Mouse (Mus musculus): ENCODE data around the gene Ms4a8a.
"Not testable (repeated sequence)": the region's sequence is repeated elsewhere in the genome, so short reads cannot be mapped to it uniquely, and the experiment has no call there.

The Ms4a8a gene

DNA sequence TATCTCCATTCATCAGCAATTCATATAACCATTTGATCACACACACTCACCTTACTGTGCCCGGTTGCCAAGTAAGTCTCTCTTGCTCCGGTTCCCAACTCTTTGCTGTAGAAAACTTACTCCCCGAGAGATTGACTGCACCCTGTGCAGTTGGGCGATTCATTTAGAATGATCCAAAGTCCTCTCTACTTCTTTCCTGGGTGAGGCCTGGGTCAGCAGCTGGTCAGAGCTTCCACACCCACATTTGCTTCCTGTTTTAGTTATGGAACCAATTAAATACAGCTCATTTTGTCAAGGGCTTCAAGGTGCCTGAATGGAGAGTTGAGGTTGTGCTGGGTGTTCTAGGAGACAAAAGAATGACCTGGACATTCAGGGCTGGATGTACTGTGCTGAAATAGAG lies at the start of gene Ms4a8a:
Gene Ms4a8a, minus strand, starts transcription at position 169 of the 400 bp plus-strand sequence.
- DNase-seq: peak; percentile 30

- DNase-seq: no peak
Measured at GRCm38 (mm10) chr19:11129702-11130101, 48.8 kb upstream of the Ms4a8a start.

- DNase-seq: not testable (repeated sequence)
Measured at GRCm38 (mm10) chr19:11121016-11121420, 40.1 kb upstream of the Ms4a8a start.

DNA sequence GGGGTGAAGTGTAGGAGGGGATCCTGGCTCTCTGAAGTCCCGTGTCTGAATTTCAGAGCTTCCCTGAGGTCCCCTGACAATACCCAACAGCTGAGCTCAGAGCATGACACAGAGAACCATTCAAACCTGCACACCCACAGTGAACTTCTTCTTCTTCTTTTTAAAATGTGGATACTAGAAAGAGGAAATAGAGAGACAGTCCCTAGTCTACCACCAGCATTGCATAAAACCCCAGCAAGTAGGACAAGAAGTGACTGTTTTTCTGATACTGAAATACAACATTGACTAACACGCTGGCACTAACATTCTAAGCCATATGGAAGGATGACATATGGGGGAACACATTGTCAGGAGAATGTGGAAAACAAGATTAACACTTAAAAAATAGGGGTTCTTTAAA lies 38.4 kb upstream of the Ms4a8a start:
- DNase-seq: peak; percentile 32

DNA sequence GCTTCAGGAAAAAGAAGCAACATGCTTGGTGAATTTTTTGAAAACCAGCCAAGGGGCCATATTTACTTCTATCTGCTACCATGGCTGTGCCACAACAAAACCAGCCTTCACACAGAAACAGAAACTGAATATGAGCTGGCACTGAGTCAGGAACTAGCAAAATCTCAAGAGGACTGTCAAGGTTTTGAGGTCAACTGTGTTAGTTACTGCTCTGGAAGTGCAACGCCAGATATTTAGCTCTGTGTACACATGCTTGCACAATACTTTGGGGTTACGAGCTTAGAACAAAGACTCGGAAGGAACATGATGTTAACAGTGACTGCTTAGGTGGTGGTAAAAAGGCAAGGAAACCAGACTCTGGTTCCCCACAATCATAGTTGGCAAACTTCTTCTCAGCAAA lies 26.8 kb upstream of the Ms4a8a start:
- DNase-seq: peak; percentile 84

DNA sequence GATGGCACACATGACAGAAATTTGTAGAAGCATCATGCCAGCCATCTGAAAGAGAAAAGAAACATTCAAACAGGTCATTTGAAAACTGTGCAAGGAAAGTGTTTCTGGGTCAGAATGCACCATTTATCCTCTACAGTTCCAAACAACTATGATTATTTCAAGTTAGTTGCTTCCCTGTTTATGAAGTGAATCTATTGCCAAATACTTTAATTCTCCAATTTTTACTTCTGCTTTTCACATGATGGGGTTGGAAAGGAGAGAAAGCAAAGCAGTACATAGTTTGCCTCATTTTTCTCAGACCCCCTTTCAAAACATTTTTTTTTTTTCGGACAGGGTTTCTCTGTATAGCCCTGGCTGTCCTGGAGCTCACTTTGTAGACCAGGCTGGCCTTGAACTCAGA lies 21.0 kb upstream of the Ms4a8a start:
- no peak for DNase-seq

DNA sequence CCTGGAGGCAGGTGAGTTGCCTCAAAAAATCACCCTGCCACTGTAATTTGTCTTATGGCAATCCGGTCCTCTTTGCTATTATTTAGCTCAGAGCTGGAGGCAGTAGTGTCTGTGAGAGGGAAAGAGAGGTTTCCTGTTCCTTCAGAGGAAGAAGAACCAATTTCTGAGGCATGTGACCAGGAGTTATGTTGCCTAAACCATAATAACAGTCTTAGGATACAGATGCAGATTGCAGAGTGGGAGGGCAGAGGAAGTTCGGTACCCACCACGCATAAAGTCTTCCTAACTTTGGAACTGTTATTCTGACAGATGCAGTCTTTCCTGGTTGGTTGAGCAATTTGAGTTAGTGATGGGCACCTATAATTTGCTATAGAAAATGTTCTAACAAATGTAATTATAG lies 17.5 kb upstream of the Ms4a8a start:
- DNase-seq: no peak

GRCm38 (mm10) chr19:11092131-11092530 lies 11.2 kb upstream of the Ms4a8a start:
- DNase-seq: not testable (repeated sequence)

DNA sequence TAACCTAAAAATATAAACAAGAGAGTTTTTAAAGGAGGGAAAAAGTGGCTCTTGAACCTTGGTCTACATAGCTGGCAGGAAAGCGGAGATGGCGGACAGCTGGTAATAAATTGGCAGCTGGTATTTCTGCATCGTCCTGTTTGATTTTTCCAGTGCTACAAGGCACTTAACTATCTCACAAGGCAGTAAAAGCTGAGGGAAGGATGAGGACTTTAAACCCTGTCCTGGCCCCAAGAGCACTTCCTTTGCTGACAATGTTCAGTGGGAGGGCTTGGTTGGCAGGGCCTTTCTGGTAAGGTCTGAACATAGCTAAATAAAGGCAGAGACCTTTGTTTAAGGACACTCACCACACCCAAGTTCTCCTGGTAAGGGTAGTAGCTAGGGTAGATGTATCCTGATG lies 10.5 kb downstream of the Ms4a8a start:
- DNase-seq: no peak

DNA sequence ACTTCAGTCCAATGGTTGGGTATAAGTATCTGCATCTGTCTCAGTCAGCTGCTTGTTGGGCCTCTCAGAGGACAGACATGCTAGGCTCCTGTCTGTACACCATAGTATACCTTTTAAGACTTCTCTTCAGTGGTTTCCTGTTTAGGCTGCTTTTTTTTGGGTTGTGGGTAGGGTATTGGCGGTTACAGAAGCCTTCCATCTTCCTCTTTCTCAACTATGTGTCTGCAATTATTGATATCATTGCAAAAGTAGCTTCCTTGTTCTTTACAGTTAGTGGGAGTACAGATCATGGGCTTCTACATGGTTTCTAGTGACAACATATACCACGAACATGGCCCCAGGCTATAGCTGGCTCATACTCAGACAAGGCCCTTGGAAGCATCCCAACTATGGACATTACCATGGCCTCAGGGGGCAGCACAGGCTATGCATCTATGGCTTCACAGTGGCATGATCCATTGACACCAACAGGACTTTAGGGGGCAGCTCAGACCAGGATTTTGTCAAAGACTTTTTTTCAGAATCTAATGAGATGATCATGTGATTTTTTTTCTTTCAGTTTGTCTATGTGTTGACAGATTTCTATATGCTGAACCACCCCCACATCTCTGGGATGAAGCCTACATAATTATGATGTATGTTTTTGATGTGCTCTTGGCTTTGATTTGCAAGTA lies 15.6 kb downstream of the Ms4a8a start:
- DNase-seq: peak; percentile 51

- DNase-seq: no peak
Measured at GRCm38 (mm10) chr19:11060900-11061299, 20.0 kb downstream of the Ms4a8a start.

DNA sequence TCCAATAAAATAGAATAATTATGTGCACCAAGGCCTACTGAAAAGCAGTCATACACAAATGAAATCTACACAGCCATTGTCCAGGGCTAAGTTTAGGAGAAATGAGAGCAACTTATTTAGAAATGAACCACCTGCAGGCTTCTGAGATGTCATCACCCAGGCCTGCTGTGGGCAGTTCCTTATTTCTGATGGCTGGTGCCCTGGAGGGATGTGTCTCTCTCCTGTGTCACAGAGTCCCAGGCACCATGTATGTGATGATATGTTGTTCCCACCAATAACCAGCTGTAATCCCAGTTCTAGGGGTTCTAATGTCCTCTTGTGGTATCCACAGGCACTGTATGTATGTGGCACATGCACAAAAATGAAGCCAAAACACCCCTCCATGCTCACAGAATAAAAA lies 20.9 kb downstream of the Ms4a8a start:
- DNase-seq: peak; percentile 24

DNA sequence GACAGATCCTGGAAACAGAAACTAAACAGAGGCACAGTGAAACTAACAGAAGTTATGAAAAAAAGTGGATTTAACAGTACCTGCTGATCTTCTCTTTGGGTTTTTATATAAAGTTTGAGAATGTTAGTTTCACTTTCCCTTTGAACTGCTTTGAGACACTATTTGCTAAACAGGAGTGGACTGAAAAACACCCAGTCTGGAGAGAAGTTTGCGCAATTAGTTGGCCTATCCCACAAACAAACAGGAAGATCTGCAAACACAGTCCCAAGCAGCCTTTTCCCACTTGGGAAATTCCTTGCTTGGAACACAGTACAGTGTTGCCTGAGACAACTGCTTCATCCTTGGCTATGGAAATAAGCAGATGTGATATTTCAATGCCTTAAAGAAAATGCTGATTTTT lies 25.2 kb downstream of the Ms4a8a start:
- DNase-seq: peak; percentile 69

- no peak for DNase-seq
Measured at GRCm38 (mm10) chr19:11053277-11053676, 27.6 kb downstream of the Ms4a8a start.

DNA sequence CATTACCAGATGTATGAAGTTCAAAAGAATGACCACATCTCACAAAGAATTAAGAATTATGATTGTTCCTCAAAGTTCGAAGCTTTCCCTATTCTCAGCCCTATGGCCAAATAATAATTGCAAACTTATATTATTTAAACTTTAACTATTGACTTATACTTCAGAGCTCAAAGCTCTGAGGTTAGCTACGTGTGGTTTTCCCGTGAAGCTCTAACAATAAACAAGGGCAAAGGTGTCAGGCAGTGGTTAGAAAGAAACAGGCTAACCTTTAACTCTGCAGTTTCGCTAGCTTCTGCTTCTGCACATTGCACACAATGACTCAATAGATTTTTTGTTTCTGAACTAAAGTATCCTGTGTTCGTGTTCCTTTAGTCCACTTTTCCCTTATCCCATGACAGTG lies 28.0 kb downstream of the Ms4a8a start:
- peak; percentile 18 for DNase-seq

DNA sequence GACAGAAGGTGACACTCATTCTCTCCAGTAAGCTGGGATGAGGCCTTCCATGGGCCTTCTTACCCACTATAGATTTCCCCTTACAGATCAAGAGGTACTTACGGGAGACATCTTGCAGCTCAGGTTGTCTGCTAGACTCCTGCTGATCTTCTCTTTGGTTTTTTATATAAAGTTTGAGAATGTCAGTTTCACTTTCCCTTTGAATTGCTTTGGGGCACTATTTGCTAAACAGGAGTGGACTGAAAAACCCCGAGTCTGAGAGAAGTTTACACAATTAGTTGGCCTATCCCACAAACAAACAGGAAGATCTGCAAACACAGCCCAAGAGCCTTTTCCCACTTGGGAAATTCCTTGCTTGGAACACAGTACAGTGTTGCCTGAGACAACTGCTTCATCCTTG lies 30.6 kb downstream of the Ms4a8a start:
- peak; percentile 21 for DNase-seq

DNA sequence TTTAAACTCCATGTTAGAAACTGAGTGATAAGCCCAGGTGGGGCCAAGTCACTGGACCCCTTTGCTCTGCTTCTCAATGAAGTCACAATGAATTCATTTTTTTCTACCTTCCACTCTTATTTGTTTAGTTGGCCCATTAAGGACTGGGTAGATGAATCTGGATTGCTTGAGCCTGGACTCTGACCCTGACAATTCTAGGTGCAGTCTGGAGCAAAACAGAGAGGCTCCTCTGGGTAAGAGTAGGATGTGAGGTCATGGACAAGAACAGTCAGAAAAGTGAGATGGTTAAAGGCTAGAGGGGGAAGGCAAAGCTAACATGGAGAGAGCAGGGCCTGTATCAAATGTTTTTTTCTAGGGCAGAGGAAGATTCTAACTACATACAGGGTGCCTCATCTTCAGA lies 31.5 kb downstream of the Ms4a8a start:
- DNase-seq: no peak

GRCm38 (mm10) chr19:11048503-11048902 lies 32.4 kb downstream of the Ms4a8a start:
- no peak for DNase-seq

DNA sequence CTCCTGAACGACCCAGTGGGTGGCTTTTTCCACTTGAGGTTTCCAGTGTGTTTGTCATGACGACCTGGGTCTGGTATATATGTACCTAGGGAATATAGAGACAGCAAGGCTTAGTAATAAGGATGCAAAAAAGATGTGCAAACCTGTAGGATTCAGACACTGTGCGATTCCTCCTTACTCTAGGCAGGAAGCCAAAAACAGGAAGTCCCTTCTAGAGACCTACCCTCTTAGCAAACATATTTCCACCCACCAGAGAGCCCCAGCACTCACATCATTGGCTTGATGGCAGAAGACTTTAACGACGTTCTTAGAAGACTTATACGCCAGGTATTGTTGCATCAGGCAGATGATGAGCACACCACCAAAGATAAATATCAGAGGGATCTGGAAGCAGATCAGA lies 32.9 kb downstream of the Ms4a8a start:
- peak; percentile 41 for DNase-seq

DNA sequence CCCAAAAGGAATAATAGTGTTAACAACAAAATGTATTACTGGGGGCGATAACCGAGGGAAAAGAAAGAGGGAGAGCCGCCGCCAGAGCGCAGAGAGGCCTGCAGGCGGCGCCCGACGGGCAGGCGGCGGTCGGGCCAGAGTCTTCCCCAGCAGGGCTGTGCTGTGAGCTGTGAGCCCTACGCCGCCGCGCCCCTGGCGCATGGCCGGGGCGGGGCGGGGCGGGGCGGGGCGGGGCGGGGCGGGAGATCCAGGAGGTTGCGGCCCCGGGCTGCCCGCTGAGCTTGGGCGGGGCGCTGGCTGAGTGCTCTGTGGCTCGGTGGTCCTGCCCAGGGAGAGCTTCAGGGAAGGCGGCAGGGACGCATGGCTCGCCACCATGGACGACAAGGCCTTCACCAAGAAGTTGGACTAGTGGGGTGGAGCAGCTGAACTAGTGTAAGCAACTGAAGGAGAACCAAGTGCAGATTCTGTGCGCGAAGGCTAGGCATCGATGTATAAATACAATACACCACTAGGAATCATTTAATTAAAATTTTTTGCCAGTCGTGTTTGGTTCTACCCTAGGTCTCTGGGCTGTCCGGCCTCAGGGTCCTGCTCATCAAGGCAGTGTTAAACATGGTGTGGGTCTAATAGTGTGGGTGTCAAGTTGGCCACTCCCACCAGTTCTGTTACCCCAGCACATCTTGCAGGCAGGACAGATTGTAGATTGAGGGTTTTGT lies 35.7 kb downstream of the Ms4a8a start:
- peak; percentile 70 for DNase-seq

- DNase-seq: no peak
Measured at GRCm38 (mm10) chr19:11044671-11044995, 36.3 kb downstream of the Ms4a8a start.

DNA sequence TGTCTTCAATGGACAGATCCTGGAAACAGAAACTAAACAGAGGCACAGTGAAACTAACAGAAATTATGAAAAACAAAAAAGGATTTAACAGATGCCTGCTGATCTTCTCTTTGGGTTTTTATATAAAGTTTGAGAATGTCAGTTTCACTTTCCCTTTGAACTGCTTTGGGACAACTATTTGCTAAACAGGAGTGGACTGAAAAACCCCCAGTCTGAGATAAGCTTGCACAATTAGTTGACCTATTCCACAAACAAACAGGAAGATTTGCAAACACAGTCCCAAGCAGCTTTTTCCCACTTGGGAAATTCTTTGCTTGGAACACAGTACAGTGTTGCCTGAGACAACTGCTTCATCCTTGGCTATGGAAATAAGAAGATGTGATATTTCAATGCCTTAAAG lies 43.3 kb downstream of the Ms4a8a start:
- DNase-seq: no peak

GRCm38 (mm10) chr19:11022382-11022781 lies 58.5 kb downstream of the Ms4a8a start:
- no peak for DNase-seq

GRCm38 (mm10) chr19:11017891-11018290 lies 63.0 kb downstream of the Ms4a8a start, which contains the start of gene Ms4a18:
Gene Ms4a18, minus strand, starts transcription at chr19:11018031.
- no peak for DNase-seq

Data from lung, postnatal 36 days (tissue).